Mouse (Mus musculus) midbrain, embryonic 11.5 days (tissue): Measurements from ENCODE around the gene Txnrd3. TPM values are rescaled to one million over a fixed set of nuclear protein-coding genes. Genes with fewer than 3 reads are reported as not detected.

Experiments used
- ATAC-seq: fragments of 200-750 bp; cut with Nextera tagmentation; 2 replicates; pipeline ENCODE4 v1.8.0; 2017; ENCODE audit warnings: moderate TSS enrichment, moderate library complexity; ENCODE audit not compliant: low FRiP score
- DNase-seq: peaks from one replicate; pipeline ENCODE4 v3.0.0; 2015; ENCODE audit warnings: low spot score; ENCODE audit errors: missing footprints
- H3K27ac ChIP-seq: fragments of 300-500 bp; sonication (generic); 2 replicates; pipeline ENCODE4 v1.5.1; 2014; ENCODE audit warnings: low read depth, low read length
- H3K27me3 ChIP-seq: fragments of 300-500 bp; sonication (generic); 2 replicates; pipeline ENCODE4 v1.6.1; 2014; ENCODE audit warnings: mild to moderate bottlenecking, low read length, moderate library complexity, mixed read lengths; ENCODE audit not compliant: control insufficient read depth, insufficient read depth
- H3K36me3 ChIP-seq: fragments of 300-500 bp; sonication (generic); 2 replicates; pipeline ENCODE4 v1.6.1; 2014; ENCODE audit warnings: mild to moderate bottlenecking, low read length, moderate library complexity, mixed read lengths; ENCODE audit not compliant: control insufficient read depth, insufficient read depth
- H3K4me1 ChIP-seq: fragments of 300-500 bp; sonication (generic); 2 replicates; pipeline ENCODE4 v1.6.1; 2014; ENCODE audit warnings: low read length; ENCODE audit not compliant: control insufficient read depth, insufficient read depth
- H3K4me2 ChIP-seq: fragments of 300-500 bp; sonication (generic); 2 replicates; pipeline ENCODE4 v1.6.1; 2014; ENCODE audit warnings: mild to moderate bottlenecking, moderate library complexity
- H3K4me3 ChIP-seq: fragments of 300-500 bp; sonication (generic); 2 replicates; pipeline ENCODE4 v1.5.1; 2014; ENCODE audit warnings: low read depth, low read length
- H3K9ac ChIP-seq: fragments of 300-500 bp; sonication (generic); 2 replicates; pipeline ENCODE4 v1.6.1; 2014; ENCODE audit warnings: low read length
- H3K9me3 ChIP-seq: fragments of 300-500 bp; sonication (generic); 2 replicates; pipeline ENCODE4 v1.6.1; 2016; ENCODE audit warnings: low read length; ENCODE audit not compliant: control insufficient read depth
- WGBS: fragments of 180-500 bp; shearing (Covaris S2); extraction: QIAGEN DNeasy Blood & Tissue Kit; methylation state at CpG from one replicate; pipeline ENCODE4 v1.1.7; 2014; 5-methylcytosine and 5-hydroxymethylcytosine counted together
- polyA plus RNA-seq: library from polyadenylated mRNA; unstranded; fragments of >200 nt; fragmentation: Nextera tagmentation; extraction: Ambion mirVana; gene quantifications from 2 replicates; pipeline ENCODE4 v1.2.1, GENCODE M21; 2014

Gene Txnrd3
- polyA plus RNA-seq, 1 experiment from 2014 or later, result 14.3 TPM

- no peak overlapping the region for H3K4me2 ChIP-seq
- no peak overlapping the region for H3K4me3 ChIP-seq
- no peak overlapping the region for H3K27ac ChIP-seq
- ATAC-seq (no peak), DNase-seq (peak; percentile 90)
- 42% methylated on average over 2 of the region's 2 CpGs for WGBS
- no peaks in the 10 kb centered on the region for H3K36me3 ChIP-seq
- no peaks in the 10 kb centered on the region for H3K27me3 ChIP-seq
- peaks cover 2% of the 10 kb centered on the region; the same call in 1 of the 2 replicates for H3K4me1 ChIP-seq
- no peaks in the 10 kb centered on the region for H3K9me3 ChIP-seq
- no peak overlapping the region for H3K9ac ChIP-seq
These were observed 4.8 kb upstream of the Txnrd3 start for GRCm38 (mm10) chr6:89639025-89639424.

GRCm38 (mm10) chr6:89644271-89645075 lies 685 bp downstream of the Txnrd3 start:
- peak overlapping the region; percentile 57 for H3K4me3 ChIP-seq
- no peaks in the 10 kb centered on the region for H3K36me3 ChIP-seq
- no peaks in the 10 kb centered on the region for H3K9me3 ChIP-seq
- H3K27ac ChIP-seq, result peak overlapping the region; percentile 71
- H3K27me3 ChIP-seq, result no peaks in the 10 kb centered on the region
- H3K4me2 ChIP-seq, result peak overlapping the region; percentile 81
- peak; percentile 99 for DNase-seq
- WGBS, result under 1% methylated on average over 40 of the region's 41 CpGs
- peak; percentile 95 for ATAC-seq
- peak overlapping the region; percentile 64 for H3K9ac ChIP-seq
- H3K4me1 ChIP-seq, result no peaks in the 10 kb centered on the region

GRCm38 (mm10) chr6:89649897-89650296 lies 6.1 kb downstream of the Txnrd3 start:
- Histone ChIP-seq H3K4me2 (no peak overlapping the region), H3K9me3 (no peaks in the 10 kb centered on the region), H3K36me3 (no peaks in the 10 kb centered on the region), H3K27ac (no peak overlapping the region), H3K27me3 (no peaks in the 10 kb centered on the region), H3K4me1 (no peaks in the 10 kb centered on the region), H3K4me3 (no peak overlapping the region), H3K9ac (no peak overlapping the region)
- DNase-seq (no peak), ATAC-seq (no peak)
- 91% methylated on average over 8 of the region's 8 CpGs for WGBS

GRCm38 (mm10) chr6:89651770-89652169 lies 8.0 kb downstream of the Txnrd3 start:
- DNase-seq (no peak), ATAC-seq (no peak)
- Histone ChIP-seq H3K4me2 (no peak overlapping the region), H3K9ac (no peak overlapping the region), H3K4me3 (no peak overlapping the region), H3K4me1 (no peaks in the 10 kb centered on the region), H3K36me3 (no peaks in the 10 kb centered on the region), H3K27ac (no peak overlapping the region), H3K27me3 (no peaks in the 10 kb centered on the region), H3K9me3 (no peaks in the 10 kb centered on the region)

- H3K4me3 ChIP-seq, result no peak overlapping the region
- DNase-seq, result no peak
- no peak overlapping the region for H3K27ac ChIP-seq
- no peak overlapping the region for H3K4me2 ChIP-seq
- no peaks in the 10 kb centered on the region for H3K9me3 ChIP-seq
- 96% methylated on average over 3 of the region's 3 CpGs for WGBS
- no peak overlapping the region for H3K9ac ChIP-seq
- no peak for ATAC-seq
- H3K27me3 ChIP-seq, result no peaks in the 10 kb centered on the region
- H3K4me1 ChIP-seq, result no peaks in the 10 kb centered on the region
- no peaks in the 10 kb centered on the region for H3K36me3 ChIP-seq
These were observed 11.2 kb downstream of the Txnrd3 start for GRCm38 (mm10) chr6:89655011-89655410.

GRCm38 (mm10) chr6:89658342-89658741 lies 14.6 kb downstream of the Txnrd3 start:
- Histone ChIP-seq H3K4me3 (no peak overlapping the region), H3K36me3 (no peaks in the 10 kb centered on the region), H3K9ac (no peak overlapping the region), H3K4me2 (no peak overlapping the region), H3K27ac (no peak overlapping the region), H3K27me3 (no peaks in the 10 kb centered on the region), H3K9me3 (no peaks in the 10 kb centered on the region), H3K4me1 (no peaks in the 10 kb centered on the region)
- ATAC-seq, result no peak
- WGBS, result 86% methylated on average over 3 of the region's 3 CpGs
- no peak for DNase-seq

GRCm38 (mm10) chr6:89658931-89659330 lies 15.1 kb downstream of the Txnrd3 start:
- no peaks in the 10 kb centered on the region for H3K36me3 ChIP-seq
- no peak overlapping the region for H3K9ac ChIP-seq
- no peak overlapping the region for H3K4me2 ChIP-seq
- no peaks in the 10 kb centered on the region for H3K4me1 ChIP-seq
- no peak overlapping the region for H3K27ac ChIP-seq
- DNase-seq (no peak), ATAC-seq (no peak)
- H3K4me3 ChIP-seq, result no peak overlapping the region
- no peaks in the 10 kb centered on the region for H3K27me3 ChIP-seq
- no peaks in the 10 kb centered on the region for H3K9me3 ChIP-seq
- WGBS, result 91% methylated on average over 6 of the region's 6 CpGs

GRCm38 (mm10) chr6:89659692-89660423 lies 16.1 kb downstream of the Txnrd3 start:
- Histone ChIP-seq H3K4me1 (no peaks in the 10 kb centered on the region), H3K4me2 (no peak overlapping the region), H3K9me3 (no peaks in the 10 kb centered on the region), H3K27me3 (no peaks in the 10 kb centered on the region), H3K27ac (no peak overlapping the region), H3K36me3 (no peaks in the 10 kb centered on the region), H3K9ac (no peak overlapping the region), H3K4me3 (no peak overlapping the region)
- WGBS, result 33% methylated on average over 7 of the region's 7 CpGs
- peak; percentile 85 for DNase-seq
- ATAC-seq, result no peak

GRCm38 (mm10) chr6:89660490-89660889 lies 16.7 kb downstream of the Txnrd3 start:
- Histone ChIP-seq H3K4me1 (no peaks in the 10 kb centered on the region), H3K9ac (no peak overlapping the region), H3K4me2 (no peak overlapping the region), H3K4me3 (no peak overlapping the region), H3K9me3 (no peaks in the 10 kb centered on the region), H3K27ac (no peak overlapping the region), H3K27me3 (no peaks in the 10 kb centered on the region), H3K36me3 (no peaks in the 10 kb centered on the region)
- no peak for DNase-seq
- ATAC-seq, result no peak
- WGBS, result 63% methylated on average over 1 of the region's 1 CpGs
